Mouse (Mus musculus) stomach, embryonic 14.5 days (tissue): ENCODE measurements around the gene Rtbdn. TPM values are rescaled to one million over a fixed set of nuclear protein-coding genes. Genes with fewer than 3 reads are reported as not detected.
A peak's percentile ranks its signal among the peaks of the same experiment; 100 is the strongest.

ENCODE experiments used
- ATAC-seq: fragments of 200-750 bp; cut with Nextera tagmentation; 2 replicates; pipeline ENCODE4 v1.8.0; 2017; ENCODE audit warnings: low read depth, moderate TSS enrichment; ENCODE audit not compliant: insufficient number of reproducible peaks, insufficient read depth, low FRiP score
- H3K27ac ChIP-seq: fragments of 300-500 bp; sonication (generic); 2 replicates; pipeline ENCODE4 v1.5.1; 2014; ENCODE audit warnings: mild to moderate bottlenecking, low read length, moderate library complexity, mixed read lengths
- H3K27me3 ChIP-seq: fragments of 300-500 bp; sonication (generic); 2 replicates; pipeline ENCODE4 v1.6.1; 2014; ENCODE audit warnings: low read length, control low read depth, mixed read lengths; ENCODE audit not compliant: control insufficient read depth, insufficient read depth
- H3K36me3 ChIP-seq: fragments of 300-500 bp; sonication (generic); 2 replicates; pipeline ENCODE4 v1.6.1; 2014; ENCODE audit warnings: mild to moderate bottlenecking, control low read depth, low read length, moderate library complexity, mixed read lengths; ENCODE audit not compliant: control insufficient read depth, insufficient read depth
- H3K4me1 ChIP-seq: fragments of 300-500 bp; sonication (generic); 2 replicates; pipeline ENCODE4 v1.6.1; 2014; ENCODE audit warnings: low read length, control low read depth, mixed read lengths; ENCODE audit not compliant: control insufficient read depth, insufficient read depth
- H3K4me2 ChIP-seq: fragments of 300-500 bp; sonication (generic); replicated peaks from 2 replicates; pipeline ENCODE4 v1.6.1; 2014; ENCODE audit warnings: low read depth, low read length, control low read depth
- H3K4me3 ChIP-seq: fragments of 300-500 bp; sonication (generic); 2 replicates; pipeline ENCODE4 v1.5.1; 2014; ENCODE audit warnings: low read depth, low read length, control low read depth
- H3K9ac ChIP-seq: fragments of 300-500 bp; sonication (generic); replicated peaks from 2 replicates; pipeline ENCODE4 v1.6.1; 2014; ENCODE audit warnings: low read depth, mild to moderate bottlenecking, control low read depth, low read length, moderate library complexity, mixed read lengths
- H3K9me3 ChIP-seq: fragments of 300-500 bp; sonication (generic); 2 replicates; pipeline ENCODE4 v1.6.1; 2016; ENCODE audit warnings: low read depth, low read length, control low read depth; ENCODE audit not compliant: control insufficient read depth
- WGBS: fragments of 180-500 bp; shearing (Covaris S2); extraction: QIAGEN DNeasy Blood & Tissue Kit; methylation state at CpG from one replicate; pipeline ENCODE4 v1.1.7; 2014; 5-methylcytosine and 5-hydroxymethylcytosine counted together
- polyA plus RNA-seq: library from polyadenylated mRNA; unstranded; fragments of >200 nt; fragmentation: Nextera tagmentation; extraction: Ambion mirVana; gene quantifications from 2 replicates; pipeline ENCODE4 v1.2.1, GENCODE M21; 2014

Rtbdn gene
- polyA plus RNA-seq, 1 experiment from 2014 or later = 0.20 TPM

DNA sequence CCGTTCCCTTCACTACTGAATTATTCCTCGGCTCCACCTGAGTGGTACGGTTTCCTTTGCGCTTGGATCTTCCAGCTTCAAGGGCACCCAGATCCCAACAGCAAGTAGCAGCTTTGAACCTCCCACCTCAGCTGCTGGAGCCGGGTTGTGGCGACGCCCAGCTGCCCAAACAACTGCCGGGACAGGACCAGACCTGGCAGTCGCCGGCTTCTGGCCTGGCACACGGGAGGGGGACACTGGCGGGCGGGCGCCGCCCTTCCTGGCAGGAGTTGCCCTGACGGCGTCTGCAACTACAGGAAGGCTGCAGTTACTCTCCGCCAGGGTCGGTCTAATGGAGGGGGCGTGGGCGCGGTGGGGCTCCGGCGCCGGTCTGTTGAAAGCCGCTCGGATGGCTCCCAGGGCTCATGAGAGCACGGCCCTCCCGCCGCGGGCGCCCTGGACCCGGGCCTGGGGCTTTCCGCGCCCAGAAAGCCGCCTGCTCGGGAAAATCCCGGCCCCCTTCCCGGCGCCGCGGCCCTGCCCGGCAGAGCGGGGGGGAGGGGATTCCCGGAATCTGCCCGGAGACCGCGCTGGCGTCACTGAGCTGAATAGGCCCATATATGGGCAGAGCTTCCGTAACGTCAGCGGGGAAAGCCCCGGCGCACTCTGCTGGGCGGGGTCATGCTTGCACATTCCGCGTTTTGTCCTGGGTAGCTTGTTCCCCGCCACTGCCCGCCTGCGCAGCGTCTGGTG is 29.4 kb downstream of the Rtbdn start:
- Histone ChIP-seq H3K27ac (peak overlapping the region; percentile 83), H3K27me3 (no peaks in the 10 kb centered on the region), H3K4me2 (peak overlapping the region; percentile 99), H3K9me3 (no peaks in the 10 kb centered on the region), H3K4me1 (peaks cover 43% of the 10 kb centered on the region), H3K9ac (peak overlapping the region; percentile 63), H3K4me3 (peak overlapping the region; percentile 56), H3K36me3 (peaks cover 26% of the 10 kb centered on the region)
- WGBS = under 1% methylated on average over 61 of the region's 61 CpGs
- peak; percentile 77 for ATAC-seq

DNA sequence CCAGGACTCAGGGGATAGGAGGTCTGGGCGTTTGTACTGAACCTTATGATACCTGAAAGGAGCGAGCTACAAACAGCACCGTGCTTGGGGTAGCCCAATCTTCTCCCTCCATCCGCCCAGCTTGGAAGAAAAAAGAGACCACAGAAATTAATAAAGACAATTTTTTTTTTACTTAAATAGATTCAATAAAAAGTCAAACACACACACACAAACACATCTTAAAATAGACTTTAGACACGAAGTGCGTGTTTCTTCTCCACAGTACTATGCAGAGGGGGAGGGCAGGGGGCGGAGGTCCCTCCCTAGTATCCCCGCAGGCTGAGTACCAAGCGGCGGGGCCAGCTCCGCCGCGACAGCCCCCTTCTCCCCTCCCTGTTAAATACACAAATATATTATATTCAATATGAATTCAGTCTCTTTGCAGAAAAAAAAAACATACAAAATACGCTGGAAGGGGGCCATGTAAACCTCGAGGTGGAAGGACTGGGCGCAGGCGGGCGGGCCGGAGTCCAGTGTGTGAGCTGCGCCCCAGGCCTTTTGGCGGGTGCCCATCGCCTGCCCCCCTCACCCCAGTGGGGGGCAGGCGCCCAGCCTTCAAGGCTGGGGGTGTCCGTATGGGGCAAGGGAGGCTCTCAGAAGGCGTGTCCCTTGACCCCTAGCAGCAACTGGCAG is 30.1 kb downstream of the Rtbdn start:
- Histone ChIP-seq H3K9me3 (no peaks in the 10 kb centered on the region), H3K9ac (peak overlapping the region; percentile 63; the same call in 1 of the 2 replicates), H3K4me1 (peaks cover 50% of the 10 kb centered on the region), H3K27me3 (no peaks in the 10 kb centered on the region), H3K4me2 (peak overlapping the region; percentile 99), H3K27ac (peak overlapping the region; percentile 83; the same call in 1 of the 2 replicates), H3K36me3 (peaks cover 19% of the 10 kb centered on the region), H3K4me3 (peak overlapping the region; percentile 56)
- no peak for ATAC-seq
- 2% methylated on average over 25 of the region's 25 CpGs for WGBS

DNA sequence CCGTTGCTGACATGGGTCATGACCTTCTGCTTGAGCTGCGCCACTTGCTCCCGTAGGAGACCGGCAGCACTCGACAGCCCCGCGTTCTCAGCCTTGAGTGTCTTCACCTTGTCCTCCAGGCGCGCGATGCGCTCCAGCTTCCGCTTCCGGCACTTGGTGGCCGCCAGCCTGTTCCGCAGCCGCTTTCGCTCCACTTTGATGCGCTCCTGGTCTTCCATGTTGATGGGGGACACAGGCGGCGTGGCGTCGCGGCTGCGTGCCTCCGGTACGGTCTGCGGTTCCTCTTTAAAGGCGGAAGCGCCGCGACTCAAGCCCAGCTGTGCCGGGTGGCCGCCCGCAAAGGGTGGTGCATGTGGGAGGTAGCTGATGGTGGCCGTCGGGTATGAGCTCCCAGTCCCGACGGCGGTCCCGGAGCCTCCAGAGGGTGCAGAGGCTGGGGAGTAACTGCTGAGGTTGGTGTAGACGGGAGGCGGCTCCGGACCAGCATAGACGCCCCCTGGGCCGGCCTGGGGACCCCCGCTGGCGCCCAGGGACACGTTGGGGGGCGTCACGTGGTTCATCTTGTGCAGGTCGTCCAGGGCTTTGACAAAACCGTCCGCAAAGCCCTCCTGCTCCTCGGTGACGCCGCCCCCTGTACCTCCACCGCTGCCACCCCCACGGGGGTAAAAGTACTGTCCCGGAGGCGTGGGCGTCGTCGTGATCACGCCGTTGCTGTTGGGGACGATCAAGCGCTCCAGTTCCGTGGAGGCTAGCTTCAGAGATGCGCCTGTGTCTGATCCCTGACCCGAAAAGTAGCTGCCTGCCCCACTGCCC is 30.9 kb downstream of the Rtbdn start:
- Histone ChIP-seq H3K4me1 (peaks cover 53% of the 10 kb centered on the region), H3K9ac (peak overlapping the region; percentile 63), H3K4me2 (peak overlapping the region; percentile 99), H3K36me3 (peaks cover 12% of the 10 kb centered on the region), H3K9me3 (no peaks in the 10 kb centered on the region), H3K27ac (peak overlapping the region; percentile 74), H3K27me3 (no peaks in the 10 kb centered on the region), H3K4me3 (peak overlapping the region; percentile 56)
- no peak for ATAC-seq
- WGBS = 1% methylated on average over 70 of the region's 70 CpGs

DNA sequence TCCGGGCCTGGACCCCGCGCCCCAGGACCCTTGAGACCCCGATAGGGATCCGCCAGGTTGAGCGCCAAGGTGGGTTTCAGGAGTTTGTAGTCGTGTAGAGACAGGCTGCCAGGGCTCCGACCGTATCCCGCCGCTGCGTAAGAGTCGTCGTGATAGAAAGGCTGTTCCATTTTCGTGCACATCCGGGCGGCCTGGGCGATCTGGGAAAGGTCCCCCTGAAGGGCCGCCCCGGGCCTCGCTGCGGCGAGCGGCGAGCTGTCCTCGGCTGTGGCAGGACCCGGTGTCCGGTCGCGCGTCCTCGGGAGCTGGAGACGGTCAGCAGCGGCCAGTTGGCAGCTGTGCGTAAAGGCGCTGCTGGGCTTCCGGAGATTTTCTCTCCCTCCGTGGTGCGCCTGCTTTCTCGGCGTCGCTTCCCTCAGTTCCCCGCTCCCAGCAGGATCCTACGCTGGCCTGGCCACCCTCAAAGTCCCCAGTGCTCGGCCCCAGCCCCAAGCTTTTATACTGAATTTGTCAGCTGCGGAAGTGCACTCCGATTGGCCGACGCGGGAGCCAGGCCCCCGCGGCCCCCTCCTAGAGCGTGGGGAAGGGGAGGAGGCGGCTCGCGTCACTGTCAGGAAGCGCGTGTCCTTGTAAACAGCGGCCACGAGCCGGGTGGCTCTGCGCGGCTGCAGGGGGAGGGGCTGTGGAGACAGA is 31.6 kb downstream of the Rtbdn start, which contains the start of gene Junb:
Gene Junb, minus strand, starts transcription at position 471 of the 693 bp plus-strand sequence.
- Histone ChIP-seq H3K9me3 (no peaks in the 10 kb centered on the region), H3K36me3 (peaks cover 5% of the 10 kb centered on the region; the same call in 1 of the 2 replicates), H3K27me3 (no peaks in the 10 kb centered on the region), H3K4me3 (peak within 1 kb of the TSS; percentile 56), H3K4me2 (peak within 1 kb of the TSS; percentile 99), H3K4me1 (peaks cover 54% of the 10 kb centered on the region), H3K9ac (peak within 1 kb of the TSS; percentile 63), H3K27ac (peak within 1 kb of the TSS; percentile 89)
- under 1% methylated on average over 60 of the region's 63 CpGs for WGBS
- peak; percentile 66 for ATAC-seq

GRCm38 (mm10) chr8:84979599-84980421 is 33.0 kb downstream of the Rtbdn start:
- Histone ChIP-seq H3K9ac (peak overlapping the region; percentile 18; the same call in 1 of the 2 replicates), H3K4me2 (peak overlapping the region; percentile 99), H3K36me3 (no peaks in the 10 kb centered on the region), H3K27me3 (no peaks in the 10 kb centered on the region), H3K27ac (peak overlapping the region; percentile 89), H3K4me1 (peaks cover 64% of the 10 kb centered on the region), H3K4me3 (peak overlapping the region; percentile 56), H3K9me3 (no peaks in the 10 kb centered on the region)
- WGBS = 3% methylated on average over 40 of the region's 42 CpGs
- peak; percentile 38 for ATAC-seq

DNA sequence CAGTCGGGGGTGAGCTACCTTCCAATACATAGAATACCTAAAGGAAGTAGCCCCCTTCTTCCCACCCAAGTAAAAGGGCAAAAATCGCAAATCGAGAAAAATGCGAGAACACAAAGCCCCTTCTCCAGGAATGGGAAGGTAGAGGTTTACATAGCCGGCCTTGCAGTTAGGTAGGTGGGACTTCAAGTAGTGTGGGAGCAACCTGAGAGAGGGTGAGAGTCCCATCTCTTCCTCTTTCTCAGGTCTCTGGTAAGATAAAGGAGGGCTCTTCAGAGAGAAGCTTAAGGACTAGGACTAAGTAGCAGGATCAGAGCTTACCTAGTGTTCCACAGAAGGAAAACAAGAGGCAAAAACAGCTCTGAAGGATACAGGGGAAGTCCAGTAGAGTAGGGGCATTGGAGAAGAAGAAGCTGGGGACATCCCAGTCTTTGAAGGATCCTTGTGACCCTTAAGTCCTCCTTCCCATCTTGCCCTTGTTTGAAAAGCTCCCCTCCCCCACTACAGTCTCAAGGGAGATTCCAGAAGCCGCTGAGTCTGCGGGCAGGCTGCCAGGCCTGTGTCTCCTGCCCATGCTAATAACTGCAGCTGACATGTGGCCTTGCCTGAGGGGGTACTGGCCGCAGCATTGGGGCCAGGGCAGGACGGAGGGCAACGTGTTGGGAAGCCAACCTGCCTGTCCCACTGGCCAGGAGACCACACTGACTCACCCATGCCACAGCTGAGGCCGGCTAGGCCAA is 34.0 kb downstream of the Rtbdn start:
- no peaks in the 10 kb centered on the region for H3K36me3 ChIP-seq

More for the DNA sequence above, 34.0 kb downstream of the Rtbdn start:
- H3K27ac ChIP-seq = peak overlapping the region; percentile 89
- 31% methylated on average over 11 of the region's 11 CpGs for WGBS
- H3K4me1 ChIP-seq = peaks cover 68% of the 10 kb centered on the region
- H3K9me3 ChIP-seq = no peaks in the 10 kb centered on the region
- no peak for ATAC-seq
- H3K4me2 ChIP-seq = peak overlapping the region; percentile 99
- peak overlapping the region; percentile 18; the same call in 1 of the 2 replicates for H3K9ac ChIP-seq
- H3K27me3 ChIP-seq = no peaks in the 10 kb centered on the region
- peak overlapping the region; percentile 56; the same call in 1 of the 2 replicates for H3K4me3 ChIP-seq
